Mouse (Mus musculus): Measurements from ENCODE around the gene Ndnf. TPM values are rescaled to one million over a fixed set of nuclear protein-coding genes. Genes with fewer than 3 reads are reported as not detected.

The Ndnf gene
- 0.02 and 0.32 TPM in 2 replicates for polyA plus RNA-seq (2015; fragmentation: Nextera tagmentation; extraction: Ambion mirVana)

- Histone ChIP-seq H3K36me3 (replicated peaks) (no peaks in the 10 kb centered on the region), H3K4me1 (replicated peaks) (peaks cover 7% of the 10 kb centered on the region; the same call in 1 of the 2 replicates), H3K4me3 (replicated peaks) (peak within 1 kb of the TSS; percentile 51), H3K9ac (no peak within 1 kb of the TSS), H3K9me3 (replicated peaks) (no peaks in the 10 kb centered on the region), H3K27me3 (peaks cover 59% of the 10 kb centered on the region), H3K4me2 (peak within 1 kb of the TSS; percentile 75), H3K27ac (replicated peaks) (no peak within 1 kb of the TSS)
- peak; percentile 47; the same call in 1 of the 2 replicates for ATAC-seq (ENCODE audit: insufficient read depth)
- WGBS (ENCODE audit: insufficient replicate concordance) = under 1% methylated on average over 34 of the region's 45 CpGs
Measured at GRCm38 (mm10) chr6:65671451-65671850, at the start of gene Ndnf. TSS of gene Ndnf (plus strand) at chr6:65671590.

DNA sequence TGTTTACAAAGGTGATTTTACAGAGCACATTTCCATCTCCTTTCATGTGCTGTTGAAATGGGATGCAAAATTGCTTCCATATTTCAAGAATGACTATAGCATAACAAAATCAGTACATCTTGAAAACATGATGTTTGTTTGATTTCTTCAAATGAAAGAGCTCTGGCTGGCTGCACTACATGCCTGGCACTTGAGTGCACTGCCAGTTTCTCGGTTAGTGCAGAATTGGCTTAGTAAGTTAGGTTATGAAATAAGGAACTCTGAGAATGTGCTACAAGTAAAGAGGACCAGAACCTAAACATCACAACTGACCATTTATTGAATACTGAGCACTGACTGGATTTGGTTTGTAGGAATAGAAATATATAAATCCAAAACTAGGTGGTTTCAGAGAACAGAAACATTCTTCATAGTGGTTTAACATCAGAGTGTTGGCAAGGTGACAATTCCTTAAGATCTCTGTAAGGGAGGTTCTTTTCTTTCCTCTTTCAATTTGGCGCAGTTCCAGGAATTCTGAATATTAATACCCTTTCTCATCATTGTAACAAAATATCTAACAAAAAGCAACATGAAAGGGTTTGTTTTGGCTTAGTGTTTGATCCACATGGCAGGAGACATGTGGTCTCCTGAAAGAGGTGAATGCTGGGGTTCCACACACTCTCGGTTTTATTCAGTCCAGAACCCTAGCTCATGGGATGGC is 48.2 kb upstream of the Ndnf start:
- H3K27me3 ChIP-seq = no peaks in the 10 kb centered on the region
- no peaks in the 10 kb centered on the region for H3K36me3 ChIP-seq (replicated peaks)
- no peak overlapping the region for H3K4me3 ChIP-seq (replicated peaks)
- no peaks in the 10 kb centered on the region for H3K9me3 ChIP-seq (replicated peaks)
- no peak for ATAC-seq (ENCODE audit: insufficient read depth)
- H3K4me1 ChIP-seq (replicated peaks) = no peaks in the 10 kb centered on the region
- no peak overlapping the region for H3K27ac ChIP-seq (replicated peaks)
- H3K4me2 ChIP-seq = no peak overlapping the region
- H3K9ac ChIP-seq = no peak overlapping the region
- WGBS (ENCODE audit: insufficient replicate concordance) = 61% methylated on average over 3 of the region's 3 CpGs

DNA sequence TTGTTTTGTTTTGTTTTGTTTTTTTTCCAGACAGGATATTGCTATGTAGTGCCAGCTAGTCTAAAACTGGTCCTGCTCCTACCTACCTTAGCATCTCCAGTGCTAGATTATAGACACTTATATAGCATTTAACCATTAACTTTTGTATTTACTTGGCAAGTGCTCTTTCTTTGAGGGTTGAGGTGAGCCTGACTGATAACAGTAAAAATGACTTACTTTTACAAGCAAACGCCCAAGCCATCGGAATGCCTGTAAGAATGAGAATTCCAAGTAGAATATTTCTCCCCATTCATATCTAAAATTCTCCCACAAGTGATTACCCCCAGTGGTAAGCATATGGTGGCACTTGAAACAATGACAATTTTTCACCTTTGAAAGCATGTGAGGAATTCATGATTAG is 40.8 kb upstream of the Ndnf start:
- WGBS (ENCODE audit: insufficient replicate concordance) = 55% methylated on average over 2 of the region's 2 CpGs
- Histone ChIP-seq H3K27me3 (no peaks in the 10 kb centered on the region), H3K4me3 (replicated peaks) (no peak overlapping the region), H3K27ac (replicated peaks) (no peak overlapping the region), H3K9ac (no peak overlapping the region), H3K4me2 (no peak overlapping the region), H3K4me1 (replicated peaks) (no peaks in the 10 kb centered on the region), H3K9me3 (replicated peaks) (no peaks in the 10 kb centered on the region), H3K36me3 (replicated peaks) (no peaks in the 10 kb centered on the region)
- ATAC-seq (ENCODE audit: insufficient read depth) = no peak

- Histone ChIP-seq H3K4me2 (no peak overlapping the region), H3K9me3 (replicated peaks) (no peaks in the 10 kb centered on the region), H3K27me3 (no peaks in the 10 kb centered on the region), H3K4me1 (replicated peaks) (no peaks in the 10 kb centered on the region), H3K36me3 (replicated peaks) (no peaks in the 10 kb centered on the region), H3K9ac (no peak overlapping the region), H3K4me3 (replicated peaks) (no peak overlapping the region), H3K27ac (replicated peaks) (no peak overlapping the region)
- ATAC-seq (ENCODE audit: insufficient read depth) = no peak
- WGBS (ENCODE audit: insufficient replicate concordance) = 62% methylated on average over 5 of the region's 5 CpGs
Measured at GRCm38 (mm10) chr6:65632184-65632583, 39.2 kb upstream of the Ndnf start.

GRCm38 (mm10) chr6:65642431-65642830 is 29.0 kb upstream of the Ndnf start:
- Histone ChIP-seq H3K36me3 (replicated peaks) (no peaks in the 10 kb centered on the region), H3K9me3 (replicated peaks) (no peaks in the 10 kb centered on the region), H3K4me2 (no peak overlapping the region), H3K27ac (replicated peaks) (no peak overlapping the region), H3K9ac (no peak overlapping the region), H3K4me1 (replicated peaks) (no peaks in the 10 kb centered on the region), H3K27me3 (no peaks in the 10 kb centered on the region), H3K4me3 (replicated peaks) (no peak overlapping the region)
- no peak for ATAC-seq (ENCODE audit: insufficient read depth)

DNA sequence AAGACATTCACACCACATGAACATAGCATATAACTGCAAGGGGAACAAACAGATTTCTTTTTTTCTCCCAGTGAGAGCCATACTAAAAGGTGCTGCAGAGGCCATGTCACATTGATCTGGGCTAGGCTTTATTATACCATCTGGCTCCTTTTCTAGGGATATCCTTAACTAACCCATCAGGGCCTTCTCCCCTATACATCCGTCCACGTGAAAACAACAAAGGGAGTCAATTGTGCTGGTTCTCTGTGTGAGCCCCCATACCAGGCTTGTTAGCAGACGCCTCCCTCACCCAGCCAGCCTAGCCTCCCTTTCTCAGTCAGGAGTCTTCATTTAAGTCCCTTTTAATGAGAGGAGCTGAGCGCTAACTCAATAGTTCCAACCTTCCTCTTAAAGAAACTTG is 27.3 kb upstream of the Ndnf start:
- Histone ChIP-seq H3K9me3 (replicated peaks) (no peaks in the 10 kb centered on the region), H3K4me2 (no peak overlapping the region), H3K4me3 (replicated peaks) (no peak overlapping the region), H3K9ac (no peak overlapping the region), H3K27ac (replicated peaks) (no peak overlapping the region), H3K4me1 (replicated peaks) (no peaks in the 10 kb centered on the region), H3K36me3 (replicated peaks) (no peaks in the 10 kb centered on the region), H3K27me3 (no peaks in the 10 kb centered on the region)
- no peak for ATAC-seq (ENCODE audit: insufficient read depth)
- WGBS (ENCODE audit: insufficient replicate concordance) = 63% methylated on average over 4 of the region's 4 CpGs

DNA sequence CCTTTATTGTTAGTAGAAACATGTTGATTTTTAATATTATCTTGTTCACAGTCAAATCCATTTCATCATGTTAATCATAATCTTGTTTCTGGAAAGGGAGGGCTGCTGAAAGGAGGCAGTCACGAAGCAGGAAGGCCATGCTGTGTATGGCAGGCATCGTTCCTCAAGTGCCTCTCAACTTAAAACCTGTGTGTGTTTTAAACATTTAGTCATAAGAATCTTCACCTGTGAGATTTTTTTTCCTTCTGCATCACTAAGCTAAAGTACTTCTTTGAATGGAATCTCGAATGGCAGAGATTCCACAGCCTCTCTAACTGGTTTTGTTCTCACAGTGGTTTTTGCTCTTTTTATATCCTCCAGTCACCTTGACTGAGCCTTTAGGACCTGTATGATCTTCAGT is 25.0 kb upstream of the Ndnf start:
- Histone ChIP-seq H3K9me3 (replicated peaks) (no peaks in the 10 kb centered on the region), H3K4me2 (no peak overlapping the region), H3K4me3 (replicated peaks) (no peak overlapping the region), H3K27ac (replicated peaks) (no peak overlapping the region), H3K4me1 (replicated peaks) (no peaks in the 10 kb centered on the region), H3K9ac (no peak overlapping the region), H3K27me3 (no peaks in the 10 kb centered on the region), H3K36me3 (replicated peaks) (no peaks in the 10 kb centered on the region)
- 42% methylated on average over 3 of the region's 3 CpGs for WGBS (ENCODE audit: insufficient replicate concordance)
- ATAC-seq (ENCODE audit: insufficient read depth) = no peak

- Histone ChIP-seq H3K36me3 (replicated peaks) (no peaks in the 10 kb centered on the region), H3K9me3 (replicated peaks) (no peaks in the 10 kb centered on the region), H3K27me3 (no peaks in the 10 kb centered on the region), H3K4me2 (no peak overlapping the region), H3K9ac (no peak overlapping the region), H3K27ac (replicated peaks) (no peak overlapping the region), H3K4me3 (replicated peaks) (no peak overlapping the region), H3K4me1 (replicated peaks) (no peaks in the 10 kb centered on the region)
- WGBS (ENCODE audit: insufficient replicate concordance) = 28% methylated on average over 6 of the region's 6 CpGs
- no peak for ATAC-seq (ENCODE audit: insufficient read depth)
Measured at GRCm38 (mm10) chr6:65647731-65648130, 23.7 kb upstream of the Ndnf start.

GRCm38 (mm10) chr6:65651376-65651775 is 20.0 kb upstream of the Ndnf start:
- Histone ChIP-seq H3K4me2 (no peak overlapping the region), H3K27ac (replicated peaks) (no peak overlapping the region), H3K27me3 (no peaks in the 10 kb centered on the region), H3K36me3 (replicated peaks) (no peaks in the 10 kb centered on the region), H3K4me1 (replicated peaks) (no peaks in the 10 kb centered on the region), H3K4me3 (replicated peaks) (no peak overlapping the region), H3K9me3 (replicated peaks) (no peaks in the 10 kb centered on the region), H3K9ac (no peak overlapping the region)
- WGBS (ENCODE audit: insufficient replicate concordance) = 35% methylated on average over 4 of the region's 4 CpGs
- no peak for ATAC-seq (ENCODE audit: insufficient read depth)

- WGBS (ENCODE audit: insufficient replicate concordance) = 27% methylated on average over 4 of the region's 4 CpGs
- no peak overlapping the region for H3K4me2 ChIP-seq
- H3K27me3 ChIP-seq = no peaks in the 10 kb centered on the region
- no peaks in the 10 kb centered on the region for H3K9me3 ChIP-seq (replicated peaks)
- H3K4me1 ChIP-seq (replicated peaks) = no peaks in the 10 kb centered on the region
- no peak overlapping the region for H3K27ac ChIP-seq (replicated peaks)
- H3K9ac ChIP-seq = no peak overlapping the region
- no peaks in the 10 kb centered on the region for H3K36me3 ChIP-seq (replicated peaks)
- ATAC-seq (ENCODE audit: insufficient read depth) = no peak
- no peak overlapping the region for H3K4me3 ChIP-seq (replicated peaks)
Measured at GRCm38 (mm10) chr6:65661272-65661671, 10.1 kb upstream of the Ndnf start.

- Histone ChIP-seq H3K27me3 (no peaks in the 10 kb centered on the region), H3K4me3 (replicated peaks) (no peak overlapping the region), H3K27ac (replicated peaks) (no peak overlapping the region), H3K4me1 (replicated peaks) (no peaks in the 10 kb centered on the region), H3K9ac (no peak overlapping the region), H3K9me3 (replicated peaks) (no peaks in the 10 kb centered on the region), H3K4me2 (no peak overlapping the region), H3K36me3 (replicated peaks) (no peaks in the 10 kb centered on the region)
- no peak for ATAC-seq (ENCODE audit: insufficient read depth)
- 24% methylated on average over 2 of the region's 2 CpGs for WGBS (ENCODE audit: insufficient replicate concordance)
Measured at GRCm38 (mm10) chr6:65662050-65662449, 9.3 kb upstream of the Ndnf start.

DNA sequence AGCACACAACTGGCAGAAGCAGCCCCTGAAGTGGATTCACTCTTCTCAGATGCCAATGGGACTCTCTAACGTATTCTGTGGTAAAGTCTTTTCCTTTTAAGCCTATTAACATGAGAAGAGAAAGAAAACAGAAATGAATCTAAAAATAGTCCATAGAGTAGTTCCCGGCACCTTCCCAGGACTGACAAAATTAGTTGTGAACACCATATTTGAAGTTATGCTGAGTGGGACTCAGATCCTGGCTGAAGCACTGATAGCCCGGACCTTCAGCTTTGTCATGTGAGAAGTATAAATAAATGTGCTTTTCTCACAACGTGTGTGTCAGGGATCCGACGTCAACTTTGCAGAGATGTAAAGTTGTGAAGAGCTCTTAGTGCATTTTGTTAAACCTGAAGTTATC is 7.4 kb upstream of the Ndnf start:
- no peak overlapping the region for H3K4me2 ChIP-seq
- H3K9me3 ChIP-seq (replicated peaks) = no peaks in the 10 kb centered on the region
- H3K4me3 ChIP-seq (replicated peaks) = no peak overlapping the region
- WGBS (ENCODE audit: insufficient replicate concordance) = 58% methylated on average over 6 of the region's 6 CpGs
- no peak for ATAC-seq (ENCODE audit: insufficient read depth)
- no peak overlapping the region for H3K9ac ChIP-seq
- no peaks in the 10 kb centered on the region; the same call in 1 of the 2 replicates for H3K27me3 ChIP-seq
- no peak overlapping the region for H3K27ac ChIP-seq (replicated peaks)
- H3K4me1 ChIP-seq (replicated peaks) = no peaks in the 10 kb centered on the region
- no peaks in the 10 kb centered on the region for H3K36me3 ChIP-seq (replicated peaks)
